Mouse (Mus musculus): ENCODE data around the gene Ccl9.

Ccl9 gene

DNA sequence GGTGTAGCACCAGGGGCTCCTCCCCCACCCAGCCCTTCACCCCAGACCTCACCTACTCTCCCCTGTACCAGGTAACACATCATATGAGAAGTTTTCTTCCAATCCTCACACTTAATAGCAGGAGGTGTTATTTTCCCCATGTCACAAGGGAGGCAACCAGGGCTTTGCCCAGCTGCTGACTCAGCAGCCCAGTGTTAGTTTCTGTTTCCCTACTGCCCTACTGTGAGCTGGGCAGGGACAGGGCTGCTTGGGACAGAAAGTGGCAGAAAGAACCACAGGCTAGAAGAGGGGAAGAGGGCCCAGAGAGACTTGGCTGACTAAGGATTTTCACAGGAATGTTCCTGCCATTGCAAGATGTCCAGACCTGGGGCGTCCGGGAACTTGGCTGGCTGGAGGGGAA lies 37.5 kb downstream of the Ccl9 start:
- in situ Hi-C loops (cut with MboI, MseI): no loop called here

- in situ Hi-C loops (cut with MboI, MseI): no loop called here
Observed at GRCm38 (mm10) chr11:83538705-83539314, 39.6 kb downstream of the Ccl9 start.

DNA sequence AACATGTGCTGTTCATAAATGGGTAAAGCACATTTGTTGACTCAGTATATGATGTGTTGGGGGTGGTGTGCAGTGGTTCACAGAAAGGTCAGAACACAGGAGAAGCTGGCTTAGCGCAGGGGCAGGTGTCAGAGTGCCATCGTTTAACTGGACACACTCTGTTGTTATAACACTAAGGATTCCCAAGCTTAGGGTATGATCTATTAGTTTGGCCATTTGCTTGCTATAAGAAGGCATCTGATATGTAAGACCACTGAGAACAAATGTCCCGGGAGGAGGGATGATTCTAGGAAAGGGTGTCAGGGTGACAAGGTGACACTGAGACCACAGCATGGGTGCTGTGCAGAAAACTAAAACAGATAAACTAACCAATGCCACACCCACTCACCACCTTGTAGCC lies 41.6 kb downstream of the Ccl9 start:
- in situ Hi-C loops (cut with MboI, MseI): no loop called here

- in situ Hi-C loops (cut with MboI, MseI): no loop called here
Observed at GRCm38 (mm10) chr11:83534609-83535423, 43.6 kb downstream of the Ccl9 start.

GRCm38 (mm10) chr11:83534143-83534542 lies 44.3 kb downstream of the Ccl9 start:
- in situ Hi-C loops (cut with MboI, MseI): no loop called here

DNA sequence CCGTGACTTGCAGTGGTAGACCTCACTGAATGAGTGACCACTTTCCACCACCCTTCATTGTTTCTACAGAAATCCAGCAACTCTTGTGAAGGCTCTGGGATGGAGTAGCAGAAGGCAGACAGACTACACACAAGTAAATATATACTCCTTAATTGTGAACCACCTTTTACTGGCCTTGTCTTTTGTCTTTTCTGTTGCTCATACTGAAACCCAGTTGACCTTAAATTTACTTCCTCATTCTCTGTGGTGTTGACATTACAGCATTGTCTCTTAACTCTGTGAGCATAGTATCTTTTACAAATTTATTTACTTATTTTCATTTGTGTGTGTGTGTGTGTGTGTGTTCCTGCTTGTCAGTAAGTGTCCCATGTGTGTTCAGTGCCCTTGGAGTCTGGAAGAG lies 45.2 kb downstream of the Ccl9 start:
- in situ Hi-C loops (cut with MboI, MseI): no loop called here

DNA sequence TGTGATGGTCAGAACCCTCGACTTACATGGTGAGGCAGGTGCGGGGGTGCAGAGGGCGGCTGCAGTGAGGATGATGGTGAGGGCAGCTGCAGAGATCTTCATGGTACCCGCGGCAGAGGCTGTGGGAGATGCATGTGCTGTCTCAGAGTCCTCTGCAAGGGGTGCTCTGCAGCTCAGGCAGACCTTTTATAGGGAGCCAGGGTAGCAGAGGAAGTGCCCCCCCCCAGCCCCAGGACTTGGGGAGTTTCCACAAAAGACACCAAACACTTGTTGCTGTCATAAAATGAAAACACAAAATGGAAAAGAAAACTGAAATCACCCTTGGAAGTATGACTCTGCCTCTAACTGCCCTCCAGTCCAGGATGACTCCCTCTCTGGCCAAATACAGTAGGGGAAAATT lies 48.1 kb downstream of the Ccl9 start, which contains the start of gene Ccl5:
TSS of gene Ccl5 (minus strand) at position 159 of the 400 bp plus-strand sequence.
- in situ Hi-C loops (cut with MboI, MseI): no loop called here

GRCm38 (mm10) chr11:83529024-83529423 lies 49.4 kb downstream of the Ccl9 start:
- in situ Hi-C loops (cut with MboI, MseI): no loop called here

All from T-helper 17 cell (primary cell).